Mouse (Mus musculus) regulatory T cell (primary cell): Measurements from ENCODE around the gene C1rb.

Experiments
- in situ Hi-C: fragments of 300-600 bp; cut with MboI, MseI; formaldehyde crosslinking; loops from one replicate; pipeline ENCODE4 v1.15.1; 2025; ENCODE audit warnings: high pct_unique_total_duplicates

Gene C1rb

DNA sequence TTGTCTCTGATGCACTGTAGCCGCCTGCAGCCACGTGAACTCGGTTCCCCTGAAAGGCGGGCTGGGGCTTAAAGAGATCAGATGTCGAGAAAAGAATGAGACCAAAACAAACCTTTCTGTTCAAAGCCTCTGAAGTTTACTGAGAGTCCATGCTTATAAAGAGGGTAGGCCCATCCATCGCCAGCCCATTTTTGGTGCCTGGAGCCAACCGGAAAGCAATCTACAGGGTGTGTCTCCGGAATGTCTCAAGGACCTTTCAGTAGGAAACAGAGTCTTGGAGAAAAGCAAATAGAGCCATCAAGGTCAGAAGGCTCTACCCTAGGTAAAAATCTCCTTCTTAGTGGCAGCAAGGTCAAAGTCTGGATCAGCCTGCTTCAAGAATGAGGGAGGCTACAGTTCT, 23.0 kb downstream of the C1rb start:
- in situ Hi-C loops: no loop called here

GRCm38 (mm10) chr6:124602031-124602430, 31.9 kb downstream of the C1rb start:
- in situ Hi-C loops: no loop called here

DNA sequence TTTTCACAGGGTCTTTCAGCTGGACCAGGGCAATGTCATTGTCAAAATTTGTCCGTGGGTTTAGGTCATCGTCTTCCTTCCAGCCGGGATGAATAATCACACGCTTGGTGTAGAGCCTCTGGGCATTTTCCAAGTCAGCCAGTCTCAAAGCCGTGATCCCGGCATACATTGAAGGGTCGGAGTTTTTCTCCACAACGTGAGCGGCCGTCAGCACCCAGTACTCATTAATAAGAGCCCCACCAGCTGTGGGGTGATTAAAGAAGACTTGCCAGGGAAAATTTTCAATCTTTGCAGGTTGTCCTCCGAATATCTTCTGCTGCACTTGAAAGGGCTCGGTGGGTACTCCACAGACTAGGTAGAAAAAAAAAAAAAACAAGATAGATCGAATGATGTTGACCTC, 55.5 kb downstream of the C1rb start:
- in situ Hi-C loops: loop anchor here (5.0 kb wide), 2 partner anchors 68 to 93 kb away; no protein-coding TSS in a partner anchor

GRCm38 (mm10) chr6:124626184-124626583, 56.1 kb downstream of the C1rb start:
- in situ Hi-C loops: loop anchor here (5.0 kb wide), 2 partner anchors 69 to 94 kb away; no protein-coding TSS in a partner anchor

DNA sequence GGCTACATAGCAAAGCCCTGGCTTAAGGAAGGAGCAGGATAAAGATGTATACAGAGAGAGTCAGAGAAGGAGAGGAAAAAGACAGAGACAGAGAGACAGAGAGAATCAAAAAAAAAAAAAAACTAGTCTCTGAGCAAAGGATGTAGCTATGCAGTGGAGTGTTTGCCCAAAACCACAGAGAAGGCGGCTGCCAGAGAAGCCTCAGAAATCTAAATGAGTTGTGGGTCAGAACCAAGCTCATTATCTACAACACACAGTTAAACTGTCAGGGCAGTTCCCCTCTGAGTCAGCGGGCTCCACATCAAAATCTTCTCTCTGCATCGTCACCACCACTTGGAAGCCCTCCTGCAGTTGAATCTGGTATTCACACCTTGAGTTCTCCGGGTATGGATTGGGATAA, 60.7 kb downstream of the C1rb start:
- in situ Hi-C loops: no loop called here
